Mouse (Mus musculus): ENCODE results near the gene Dusp6. TPM values are rescaled to one million over a fixed set of nuclear protein-coding genes. Genes with fewer than 3 reads are reported as not detected.

Gene Dusp6
- total and polyA plus RNA-seq, 2 experiments from 2014 or later: 32.5 to 65.3 TPM

DNA sequence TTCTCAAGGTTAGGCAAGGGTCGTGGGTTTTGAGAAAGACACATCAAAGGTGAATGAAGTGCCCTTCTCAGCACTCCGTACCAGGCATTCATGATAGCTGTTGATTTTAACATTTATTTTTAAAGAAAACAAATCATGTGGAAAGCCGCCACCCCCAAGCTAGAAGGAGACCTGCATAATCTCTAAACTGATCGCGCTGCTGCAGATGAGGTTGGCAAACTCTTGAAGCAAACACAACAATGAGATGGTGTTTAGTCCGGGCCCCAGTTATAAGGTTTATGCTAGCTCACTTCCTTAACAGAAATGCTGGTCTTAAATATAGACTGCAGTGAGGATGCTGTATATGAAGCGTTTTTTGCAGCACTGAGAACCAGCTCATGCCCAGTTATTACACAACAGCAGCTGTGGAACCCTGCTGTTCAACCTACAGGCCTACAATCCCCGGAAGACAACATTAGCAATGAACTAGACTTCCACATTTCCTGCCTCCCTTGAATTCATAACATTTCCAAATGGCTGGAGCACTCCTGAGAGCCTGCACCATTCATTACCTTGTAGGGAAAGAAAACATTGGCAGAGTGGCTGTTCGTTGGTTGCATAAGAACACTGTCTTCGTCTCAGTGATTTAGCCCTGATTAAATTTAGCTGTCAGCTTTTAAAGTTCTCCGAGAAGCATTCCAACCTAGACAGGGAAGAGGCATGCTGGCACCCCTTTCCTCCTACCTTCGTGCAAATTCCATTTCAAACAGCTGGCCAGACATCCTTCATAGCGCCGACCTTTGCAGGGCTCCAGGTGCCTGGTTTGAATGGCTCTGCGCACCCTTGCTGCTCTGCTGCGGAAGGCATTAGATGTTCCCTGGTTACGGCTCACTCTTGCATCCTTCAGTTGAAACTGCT, 34.8 kb upstream of the Dusp6 start:
- ATAC-seq: 0 out of 2 replicates have a peak, but pooled peaks have one; percentile 32
- Histone ChIP-seq H3K36me3 (ENCODE audit: insufficient read depth, low read length) (no peaks in the 10 kb centered on the region), H3K9me3 (ENCODE audit: low read length) (no peaks in the 10 kb centered on the region), H3K4me3 (ENCODE audit: low read length) (no peak overlapping the region), H3K27ac (0 out of 2 replicates have a peak overlapping the region, but pooled peaks have one; percentile 32), H3K27me3 (ENCODE audit: insufficient read depth, low read length) (no peaks in the 10 kb centered on the region), H3K4me2 (ENCODE audit: low read depth, low read length) (0 out of 2 replicates have a peak overlapping the region, but pooled peaks have one; percentile 3), H3K9ac (replicated peaks; ENCODE audit: low read length) (no peak overlapping the region), H3K4me1 (ENCODE audit: insufficient read depth, low read length) (peaks cover 9% of the 10 kb centered on the region)
- 39% methylated on average over 17 of the region's 17 CpGs for WGBS
- no peak for TF ChIP-seq CTCF (IDR thresholded peaks at IDR 0.05; ENCODE audit: low read depth)
- DNase-seq (ENCODE audit: low spot score): no peak

- Histone ChIP-seq H3K27ac (no peak overlapping the region), H3K9ac (replicated peaks; ENCODE audit: low read length) (0 out of 2 replicates have a peak overlapping the region, but pooled peaks have one; percentile 17), H3K4me1 (ENCODE audit: insufficient read depth, low read length) (peaks cover 9% of the 10 kb centered on the region), H3K27me3 (ENCODE audit: insufficient read depth, low read length) (no peaks in the 10 kb centered on the region), H3K4me3 (ENCODE audit: low read length) (no peak overlapping the region), H3K36me3 (ENCODE audit: insufficient read depth, low read length) (no peaks in the 10 kb centered on the region), H3K9me3 (ENCODE audit: low read length) (no peaks in the 10 kb centered on the region), H3K4me2 (ENCODE audit: low read depth, low read length) (no peak overlapping the region)
- WGBS: 22% methylated on average over 16 of the region's 16 CpGs
- DNase-seq (ENCODE audit: low spot score) (no peak), ATAC-seq (no peak)
- TF ChIP-seq CTCF (IDR thresholded peaks at IDR 0.05; ENCODE audit: low read depth): no peak
These were observed 33.9 kb upstream of the Dusp6 start for GRCm38 (mm10) chr10:99229031-99229684.

GRCm38 (mm10) chr10:99232518-99233227, 30.4 kb upstream of the Dusp6 start:
- H3K9me3 ChIP-seq (ENCODE audit: low read length): no peaks in the 10 kb centered on the region
- peaks cover 9% of the 10 kb centered on the region for H3K4me1 ChIP-seq (ENCODE audit: insufficient read depth, low read length)
- ATAC-seq: no peak
- DNase-seq (ENCODE audit: low spot score): no peak
- no peaks in the 10 kb centered on the region for H3K36me3 ChIP-seq (ENCODE audit: insufficient read depth, low read length)
- H3K9ac ChIP-seq (replicated peaks; ENCODE audit: low read length): no peak overlapping the region
- 81% methylated on average over 7 of the region's 7 CpGs for WGBS
- TF ChIP-seq CTCF (IDR thresholded peaks at IDR 0.05; ENCODE audit: low read depth): no peak
- H3K4me2 ChIP-seq (ENCODE audit: low read depth, low read length): no peak overlapping the region
- no peak overlapping the region for H3K27ac ChIP-seq
- H3K4me3 ChIP-seq (ENCODE audit: low read length): no peak overlapping the region
- no peaks in the 10 kb centered on the region for H3K27me3 ChIP-seq (ENCODE audit: insufficient read depth, low read length)

- H3K27me3 ChIP-seq (ENCODE audit: insufficient read depth, low read length): no peaks in the 10 kb centered on the region
- no peak overlapping the region for H3K27ac ChIP-seq
- no peaks in the 10 kb centered on the region for H3K36me3 ChIP-seq (ENCODE audit: insufficient read depth, low read length)
- no peak overlapping the region for H3K4me2 ChIP-seq (ENCODE audit: low read depth, low read length)
- DNase-seq (ENCODE audit: low spot score): no peak
- H3K9ac ChIP-seq (replicated peaks; ENCODE audit: low read length): no peak overlapping the region
- no peak for ATAC-seq
- 91% methylated on average over 8 of the region's 8 CpGs for WGBS
- TF ChIP-seq CTCF (IDR thresholded peaks at IDR 0.05; ENCODE audit: low read depth): no peak
- H3K4me3 ChIP-seq (ENCODE audit: low read length): no peak overlapping the region
- no peaks in the 10 kb centered on the region for H3K4me1 ChIP-seq (ENCODE audit: insufficient read depth, low read length)
- no peaks in the 10 kb centered on the region for H3K9me3 ChIP-seq (ENCODE audit: low read length)
These were observed 28.7 kb upstream of the Dusp6 start for GRCm38 (mm10) chr10:99234336-99234735.

DNA sequence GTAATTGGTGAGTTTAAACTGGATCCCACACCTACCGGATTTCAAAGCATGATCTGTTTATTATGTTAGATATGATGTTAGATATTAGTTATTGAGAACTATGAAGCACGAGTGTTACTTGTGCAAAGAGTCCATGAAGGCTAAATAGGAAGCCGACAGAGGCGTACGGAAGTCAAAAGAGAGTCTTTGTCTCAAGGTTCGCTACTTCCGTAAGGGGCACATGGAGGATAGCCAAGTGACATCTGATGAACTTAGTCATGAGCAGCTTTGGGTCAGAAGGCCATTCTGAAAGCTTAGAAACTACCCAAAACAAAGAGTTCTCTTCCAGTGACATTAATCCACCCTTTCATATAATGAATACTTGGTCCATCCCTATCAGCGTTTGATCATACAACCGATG, 27.9 kb upstream of the Dusp6 start:
- no peaks in the 10 kb centered on the region for H3K4me1 ChIP-seq (ENCODE audit: insufficient read depth, low read length)
- H3K9ac ChIP-seq (replicated peaks; ENCODE audit: low read length): no peak overlapping the region
- no peak for TF ChIP-seq CTCF (IDR thresholded peaks at IDR 0.05; ENCODE audit: low read depth)
- no peak overlapping the region for H3K4me2 ChIP-seq (ENCODE audit: low read depth, low read length)
- no peak overlapping the region for H3K4me3 ChIP-seq (ENCODE audit: low read length)
- H3K9me3 ChIP-seq (ENCODE audit: low read length): no peaks in the 10 kb centered on the region
- 83% methylated on average over 9 of the region's 9 CpGs for WGBS
- ATAC-seq: no peak
- H3K27ac ChIP-seq: no peak overlapping the region
- no peak for DNase-seq (ENCODE audit: low spot score)
- no peaks in the 10 kb centered on the region for H3K27me3 ChIP-seq (ENCODE audit: insufficient read depth, low read length)
- no peaks in the 10 kb centered on the region for H3K36me3 ChIP-seq (ENCODE audit: insufficient read depth, low read length)

DNA sequence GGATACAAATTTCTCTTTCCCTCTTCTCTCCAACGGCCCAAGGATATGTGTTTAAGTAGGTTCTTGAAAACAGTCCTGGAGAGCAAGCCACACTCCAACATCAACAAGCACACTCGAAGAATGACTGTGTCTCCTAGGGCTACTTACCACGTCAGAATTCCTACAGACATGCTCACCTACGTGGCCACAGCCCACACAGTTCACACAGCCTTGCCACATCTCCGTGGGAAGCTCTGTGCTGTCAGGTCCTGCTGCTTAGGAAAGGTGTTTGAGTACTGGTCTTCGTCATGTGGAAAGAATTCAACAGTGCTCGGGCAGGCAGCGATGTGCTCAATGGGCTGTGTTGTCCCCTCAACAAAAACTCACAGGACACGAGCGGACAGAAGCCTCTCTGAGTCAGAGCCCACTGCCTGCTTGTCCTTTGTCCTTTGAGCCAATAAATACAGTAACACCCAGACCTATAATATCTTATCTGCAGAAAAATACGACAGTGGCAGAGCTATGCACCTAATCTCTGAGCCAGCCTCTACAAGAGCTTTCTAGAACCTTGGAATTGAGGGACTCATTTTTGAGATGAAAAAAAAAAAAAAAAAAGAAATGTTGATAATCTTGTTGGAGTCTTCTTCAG, 25.7 kb upstream of the Dusp6 start:
- no peak overlapping the region for H3K4me2 ChIP-seq (ENCODE audit: low read depth, low read length)
- no peak for TF ChIP-seq CTCF (IDR thresholded peaks at IDR 0.05; ENCODE audit: low read depth)
- no peaks in the 10 kb centered on the region for H3K27me3 ChIP-seq (ENCODE audit: insufficient read depth, low read length)
- 74% methylated on average over 11 of the region's 11 CpGs for WGBS
- H3K9me3 ChIP-seq (ENCODE audit: low read length): no peaks in the 10 kb centered on the region
- no peak for DNase-seq (ENCODE audit: low spot score)
- no peak overlapping the region for H3K9ac ChIP-seq (replicated peaks; ENCODE audit: low read length)
- H3K4me1 ChIP-seq (ENCODE audit: insufficient read depth, low read length): no peaks in the 10 kb centered on the region
- H3K36me3 ChIP-seq (ENCODE audit: insufficient read depth, low read length): no peaks in the 10 kb centered on the region
- H3K27ac ChIP-seq: no peak overlapping the region
- ATAC-seq: no peak
- H3K4me3 ChIP-seq (ENCODE audit: low read length): no peak overlapping the region

Measured in hindbrain, postnatal 0 days (tissue).